Mouse (Mus musculus) mesoderm, embryonic 11.5 days (tissue): ENCODE data around the gene Rbmx2.
A peak's percentile ranks its signal among the peaks of the same experiment; 100 is the strongest.

Experiments used
- DNase-seq: peaks from one replicate; pipeline ENCODE4 v3.0.0-alpha.2; 2012; ENCODE audit warnings: low read depth, low spot score

The Rbmx2 gene

GRCm38 (mm10) chrX:48694864-48695371, at the start of gene Rbmx2:
Gene Rbmx2 (plus strand): TSS chrX:48695004.
- peak; percentile 95 for DNase-seq

- peak; percentile 67 for DNase-seq
These were observed 28.0 kb upstream of the Rbmx2 start for GRCm38 (mm10) chrX:48666807-48667206.

- DNase-seq: peak; percentile 3
These were observed 25.2 kb upstream of the Rbmx2 start for GRCm38 (mm10) chrX:48669588-48669987.

GRCm38 (mm10) chrX:48671714-48672113, 23.1 kb upstream of the Rbmx2 start:
- no peak for DNase-seq

GRCm38 (mm10) chrX:48674171-48674570, 20.6 kb upstream of the Rbmx2 start, which contains the start of gene Gpr119:
Gene Gpr119 (minus strand): TSS chrX:48674478.
- DNase-seq: no peak

GRCm38 (mm10) chrX:48683451-48683850, 11.4 kb upstream of the Rbmx2 start:
- peak; percentile 47 for DNase-seq

GRCm38 (mm10) chrX:48683857-48684256, 10.9 kb upstream of the Rbmx2 start:
- no peak for DNase-seq

GRCm38 (mm10) chrX:48694460-48694859, 344 bp upstream of the Rbmx2 start:
- DNase-seq: no peak

GRCm38 (mm10) chrX:48709701-48710100, 14.9 kb downstream of the Rbmx2 start:
- no peak for DNase-seq

GRCm38 (mm10) chrX:48712846-48713245, 18.0 kb downstream of the Rbmx2 start:
- no peak for DNase-seq

GRCm38 (mm10) chrX:48754710-48755283, 60.0 kb downstream of the Rbmx2 start:
- no peak for DNase-seq
